Mouse (Mus musculus) gastrocnemius, postnatal 36 days (tissue): Measurements from ENCODE around the gene Timm8a2. TPM values are rescaled to one million over a fixed set of nuclear protein-coding genes. Genes with fewer than 3 reads are reported as not detected.

Experiments used
- DNase-seq, 2 experiments: peaks; one replicate each; pipeline ENCODE4 v3.0.0; 2022
- intact Hi-C: fragments of 180-260 bp; cut with DNase I; formaldehyde crosslinking; loops from one replicate; pipeline ENCODE4 v1.15.1; 2025
- total RNA-seq, 2 experiments: library from RNA; stranded (reverse); gene quantifications; 2 replicates each; pipeline ENCODE4 v1.2.3; 2021

The Timm8a2 gene
- total RNA-seq, 2 experiments from 2014 or later: not detected

DNA sequence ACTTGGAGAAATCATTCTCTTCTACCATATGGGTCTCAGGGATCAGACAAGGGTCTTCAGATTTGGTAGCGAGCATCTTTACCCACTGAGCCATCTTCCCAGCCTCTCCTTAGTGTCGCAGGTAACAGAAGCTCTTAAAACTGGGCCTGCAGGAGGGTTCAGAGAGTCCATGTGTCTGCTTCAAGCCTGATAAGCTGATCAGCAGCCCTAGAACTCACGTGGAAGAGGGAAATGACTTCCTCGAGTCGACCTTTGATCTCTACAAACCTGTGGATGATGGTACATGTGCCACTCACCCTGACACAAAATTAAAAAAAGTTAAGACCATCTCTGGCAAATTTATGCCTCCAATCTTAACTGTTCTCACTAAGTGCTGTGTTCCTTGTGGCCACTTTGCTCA lies 53.5 kb downstream of the Timm8a2 start:
- intact Hi-C loops: no loop called here
- no peak for DNase-seq

Other genes with a start within 250 kb of the Timm8a2 start
- gene Dock9, start 236.8 kb upstream of the Timm8a2 start, total RNA-seq: 10 to 100 TPM; 14.9 to 18.2 TPM
- 10 to 100 TPM; 25.3 to 27.3 TPM for gene Ubac2, start 156.1 kb upstream of the Timm8a2 start, total RNA-seq
- gene Gpr18, start 118.9 kb upstream of the Timm8a2 start, total RNA-seq: not detected
- gene Gpr183, start 69.5 kb upstream of the Timm8a2 start, total RNA-seq: under 1 TPM; 0.23 to 0.35 TPM
- gene Tm9sf2, start 72.4 kb downstream of the Timm8a2 start, total RNA-seq: 10 to 100 TPM; 53.7 to 59.3 TPM
- gene Clybl, start 147.0 kb downstream of the Timm8a2 start, total RNA-seq: 10 to 100 TPM; 62.1 to 68.5 TPM